20 mouse cellular contexts compared by ENCODE assay signal in the genomic region with DNA sequence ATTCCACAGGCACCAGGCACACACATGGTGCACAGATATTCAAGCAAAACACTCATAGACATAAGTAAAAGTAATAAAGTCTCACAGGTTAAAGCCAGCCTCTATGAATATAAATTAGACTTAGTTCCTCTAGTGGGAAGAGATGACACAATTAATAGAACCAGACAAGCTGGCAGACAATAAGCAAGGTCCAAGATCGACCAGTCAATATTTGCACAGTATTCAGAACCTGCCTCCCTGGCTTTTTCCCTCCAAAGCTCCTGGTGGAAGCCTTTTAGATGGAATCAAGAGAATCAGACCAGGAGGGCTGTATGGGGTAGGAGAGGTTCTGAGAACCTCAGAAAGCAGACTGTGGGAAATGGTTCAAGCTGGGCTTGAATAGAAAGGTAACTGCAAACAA. TPM values are rescaled to one million over a fixed set of nuclear protein-coding genes. Genes with fewer than 3 reads are reported as not detected.
DNase-seq lines count a peak whose midpoint lies in the region; ATAC-seq and TF ChIP-seq lines count a peak whose summit lies in the region.
"Had no signal": no experiment of that assay in that cellular context is flagged by ENCODE, and none has a peak within 500 bp of the region (broad histone marks: within the 10 kb centered on the region; RNA-seq: fewer than 3 reads in every experiment).

No protein-coding gene starts in this region.

- no peaks in the 10 kb centered on the region for H3K27me3 ChIP-seq in liver, adult 2 months (ENCODE audit: control insufficient read depth, insufficient read depth, low read length)
- H3K27me3 ChIP-seq in liver, embryonic 16.5 days (ENCODE audit: control insufficient read depth, insufficient read depth, low read depth, low read length) = no peaks in the 10 kb centered on the region
- H3K27me3 ChIP-seq in liver, embryonic 12.5 days (replicated peaks) = peaks cover 17% of the 10 kb centered on the region
- peaks cover under 1% of the 10 kb centered on the region for H3K27me3 ChIP-seq in midbrain, embryonic 10.5 days (ENCODE audit: low read depth, poor library complexity, severe bottlenecking)
- H3K27me3 ChIP-seq: embryonic facial prominence, embryonic 12.5 days; forebrain, embryonic 15.5 days had no signal

- peak overlapping the region; percentile 73 for H3K9ac ChIP-seq in liver, adult 2 months (ENCODE audit: low read depth, low read length)
- H3K9ac ChIP-seq in liver, embryonic 16.5 days (ENCODE audit: low read depth, low read length) = no peak overlapping the region
- no peak overlapping the region for H3K9ac ChIP-seq in liver, embryonic 12.5 days
- H3K9ac ChIP-seq: embryonic facial prominence, embryonic 12.5 days; forebrain, embryonic 13.5 days; forebrain, embryonic 15.5 days; forebrain, postnatal 0 days had no signal

- DNase-seq in liver, adult 2 months (ENCODE audit: extremely low read depth, low read depth, low spot score) = peak; percentile 95
- DNase-seq in liver = no peak
- no peak for DNase-seq in midbrain, embryonic 10.5 days (ENCODE audit: low spot score)
- no peak for DNase-seq in ovary, postnatal 36 days (ENCODE audit: low spot score)
- DNase-seq: adrenal gland, adult 2 months; adrenal gland, postnatal 10 days; adrenal gland, postnatal 25 days; cerebellum, adult 11 months; cerebellum, adult 18-20 months; cerebellum, adult 8-10 months; cerebellum, adult 9-11 months; cerebellum, postnatal 14 days; forebrain, postnatal 0 days had no signal

- H3K79me2 ChIP-seq in liver, adult 2 months (ENCODE audit: control insufficient read depth, insufficient read depth, low read length) = no peaks in the 10 kb centered on the region

- peaks cover 23% of the 10 kb centered on the region for H3K4me1 ChIP-seq in liver, adult 2 months (ENCODE audit: control insufficient read depth, insufficient read depth, low read length)
- peaks cover 3% of the 10 kb centered on the region for H3K4me1 ChIP-seq in liver, embryonic 16.5 days (ENCODE audit: control insufficient read depth, low read depth, low read length)
- H3K4me1 ChIP-seq in liver, embryonic 12.5 days = peaks cover 13% of the 10 kb centered on the region
- H3K4me1 ChIP-seq in brown adipose tissue, adult 24 weeks (ENCODE audit: control insufficient read depth, insufficient read depth, insufficient read length, low read length) = peaks cover 11% of the 10 kb centered on the region
- H3K4me1 ChIP-seq in midbrain, embryonic 10.5 days = no peaks in the 10 kb centered on the region
- H3K4me1 ChIP-seq: embryonic facial prominence, embryonic 10.5 days; embryonic facial prominence, embryonic 12.5 days; forebrain, embryonic 13.5 days; forebrain, embryonic 15.5 days had no signal

- no peaks in the 10 kb centered on the region for H3K9me3 ChIP-seq in liver, embryonic 16.5 days (replicated peaks; ENCODE audit: control insufficient read depth, low read length)
- H3K9me3 ChIP-seq in liver, embryonic 12.5 days (replicated peaks) = no peaks in the 10 kb centered on the region
- no peaks in the 10 kb centered on the region for H3K9me3 ChIP-seq in midbrain, embryonic 10.5 days (replicated peaks)
- H3K9me3 ChIP-seq: embryonic facial prominence, embryonic 10.5 days; embryonic facial prominence, embryonic 12.5 days; forebrain, embryonic 13.5 days; forebrain, embryonic 15.5 days had no signal

- peak; percentile 47 for ATAC-seq in liver, embryonic 16.5 days (ENCODE audit: low read depth)
- no peak for ATAC-seq in liver, embryonic 12.5 days
- ATAC-seq: forebrain, embryonic 13.5 days; forebrain, embryonic 15.5 days; forebrain, postnatal 0 days had no signal

- H3K4me2 ChIP-seq in liver, embryonic 16.5 days (ENCODE audit: low read depth, low read length) = no peak overlapping the region
- no peak overlapping the region for H3K4me2 ChIP-seq in liver, embryonic 12.5 days
- H3K4me2 ChIP-seq: embryonic facial prominence, embryonic 12.5 days; forebrain, embryonic 13.5 days; forebrain, embryonic 15.5 days had no signal

- no peaks in the 10 kb centered on the region for H3K36me3 ChIP-seq in liver, adult 2 months (ENCODE audit: control insufficient read depth, insufficient read depth, low read length)
- H3K36me3 ChIP-seq in liver, embryonic 16.5 days (ENCODE audit: control insufficient read depth, insufficient read depth) = no peaks in the 10 kb centered on the region
- no peaks in the 10 kb centered on the region for H3K36me3 ChIP-seq in liver, embryonic 12.5 days
- H3K36me3 ChIP-seq in midbrain, embryonic 10.5 days = no peaks in the 10 kb centered on the region
- H3K36me3 ChIP-seq: embryonic facial prominence, embryonic 10.5 days; embryonic facial prominence, embryonic 12.5 days; forebrain, embryonic 15.5 days had no signal

- WGBS in liver, adult 2 months = 8% methylated on average over 1 of the region's 1 CpGs
- WGBS in liver, embryonic 16.5 days (ENCODE audit: insufficient replicate concordance) = 24% methylated on average over 1 of the region's 1 CpGs
- WGBS in liver, embryonic 12.5 days (ENCODE audit: insufficient replicate concordance) = 52% methylated on average over 1 of the region's 1 CpGs
- WGBS in midbrain, embryonic 10.5 days = 80% methylated on average over 1 of the region's 1 CpGs

- TF ChIP-seq POLR2A in liver, adult 2 months (IDR thresholded peaks at IDR 0.05; ENCODE audit: extremely low read depth, insufficient read depth, low read length) = no peak

- peak overlapping the region; percentile 98 for H3K27ac ChIP-seq in liver, adult 2 months (replicated peaks; ENCODE audit: insufficient read depth, low read depth, low read length)
- peak overlapping the region; percentile 56 for H3K27ac ChIP-seq in liver, embryonic 16.5 days (ENCODE audit: low read length)
- H3K27ac ChIP-seq in liver, embryonic 12.5 days = no peak overlapping the region
- peak overlapping the region; percentile 74 for H3K27ac ChIP-seq in brown adipose tissue, adult 24 weeks (replicated peaks; ENCODE audit: low read depth, low read length)
- no peak overlapping the region for H3K27ac ChIP-seq in midbrain, embryonic 10.5 days (replicated peaks)
- H3K27ac ChIP-seq: embryonic facial prominence, embryonic 10.5 days; embryonic facial prominence, embryonic 12.5 days; forebrain, embryonic 13.5 days; forebrain, embryonic 15.5 days had no signal

- no peak for TF ChIP-seq CTCF in liver, adult 2 months (IDR thresholded peaks at IDR 0.05; ENCODE audit: low read depth, low read length)

- no peak overlapping the region for H3K4me3 ChIP-seq in liver, adult 2 months (ENCODE audit: insufficient read depth, low read depth, low read length)
- H3K4me3 ChIP-seq in liver, embryonic 16.5 days (ENCODE audit: low read depth, low read length) = no peak overlapping the region
- no peak overlapping the region for H3K4me3 ChIP-seq in liver, embryonic 12.5 days
- H3K4me3 ChIP-seq in brown adipose tissue, adult 24 weeks (ENCODE audit: insufficient read depth, low read depth, low read length) = no peak overlapping the region
- H3K4me3 ChIP-seq in midbrain, embryonic 10.5 days = no peak overlapping the region
- H3K4me3 ChIP-seq: embryonic facial prominence, embryonic 10.5 days; embryonic facial prominence, embryonic 12.5 days; forebrain, embryonic 13.5 days; forebrain, embryonic 15.5 days had no signal

RNA-seq across cellular contexts. Expression of a gene that starts 7.0 kb away (rescaled TPM):
- total RNA-seq in liver, adult 2 months (2014; rRNA removed) = 54.2 and 60.6 TPM in 2 replicates
- 98.7 and 142 TPM in 2 replicates for polyA plus RNA-seq in liver, adult 2 months (2012; rRNA removed)
- 4.4 and 5.7 TPM in 2 replicates for polyA plus RNA-seq in liver, embryonic 16.5 days (2015; fragmentation: Nextera tagmentation; extraction: Ambion mirVana)
- 2.5 and 3.6 TPM in 2 replicates for polyA plus RNA-seq in liver, embryonic 12.5 days (2016; fragmentation: Nextera tagmentation; extraction: Ambion mirVana)
- polyA plus RNA-seq in brown adipose tissue, adult 24 weeks (2012; ENCODE audit: insufficient read depth, insufficient read length, missing spikeins) = 229 and 288 TPM in 2 replicates
- polyA plus RNA-seq in midbrain, embryonic 10.5 days (2016; fragmentation: Nextera tagmentation; extraction: Ambion mirVana) = 43.6 and 75.1 TPM in 2 replicates

RNA-seq across cellular contexts. Expression of a gene that starts 16.7 kb away (rescaled TPM):
- total RNA-seq in liver, adult 2 months (2014; rRNA removed) = 9.3 and 11.9 TPM in 2 replicates
- 19.5 and 24.0 TPM in 2 replicates for polyA plus RNA-seq in liver, adult 2 months (2012; rRNA removed)
- 20.6 and 22.1 TPM in 2 replicates for polyA plus RNA-seq in liver, embryonic 16.5 days (2015; fragmentation: Nextera tagmentation; extraction: Ambion mirVana)
- polyA plus RNA-seq in liver, embryonic 12.5 days (2016; fragmentation: Nextera tagmentation; extraction: Ambion mirVana) = 29.0 and 29.5 TPM in 2 replicates
- 19.0 and 20.3 TPM in 2 replicates for polyA plus RNA-seq in brown adipose tissue, adult 24 weeks (2012; ENCODE audit: insufficient read depth, insufficient read length, missing spikeins)
- 57.1 and 58.5 TPM in 2 replicates for polyA plus RNA-seq in midbrain, embryonic 10.5 days (2016; fragmentation: Nextera tagmentation; extraction: Ambion mirVana)

Comparison
In these comparisons a context has a peak if more than half of its experiments do, and no peak if none do; other contexts are left out.
1. H3K27ac ChIP-seq: peak in liver, adult 2 months (single experiment), liver, embryonic 16.5 days (single experiment) and brown adipose tissue, adult 24 weeks (single experiment); none in liver, embryonic 12.5 days (single experiment) and midbrain, embryonic 10.5 days (single experiment).